Mouse (Mus musculus): ENCODE data around the gene Cnga4. TPM values are rescaled to one million over a fixed set of nuclear protein-coding genes. Genes with fewer than 3 reads are reported as not detected.

Gene Cnga4
- polyA plus RNA-seq, 1 experiment from 2014 or later, result 0.11 TPM

DNA sequence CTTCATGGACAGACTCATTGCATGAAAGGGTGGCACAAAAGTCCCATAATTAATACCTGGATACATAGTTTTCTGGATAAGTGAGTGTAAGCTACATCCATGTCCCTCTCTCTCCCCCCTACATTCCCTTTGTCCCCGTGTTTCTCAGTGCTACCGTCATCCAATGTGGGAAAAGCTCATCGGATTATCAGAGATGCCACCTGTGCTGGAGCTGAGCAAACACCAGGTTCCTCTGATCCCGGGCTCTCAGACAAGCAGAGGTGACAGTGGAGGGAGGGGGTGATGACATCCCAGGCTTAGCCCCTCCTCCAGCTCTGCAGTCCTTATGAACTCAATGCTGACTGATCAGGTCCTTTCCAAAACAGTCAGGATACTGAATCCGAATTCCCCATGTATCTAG is 20.0 kb downstream of the Cnga4 start:
- Histone ChIP-seq H3K36me3 (ENCODE audit: control insufficient read depth, insufficient read depth, low read length) (no peaks in the 10 kb centered on the region), H3K27me3 (ENCODE audit: control insufficient read depth, insufficient read depth, low read length) (peaks cover 21% of the 10 kb centered on the region), H3K4me1 (ENCODE audit: control insufficient read depth, insufficient read depth, low read length) (0 out of 2 replicates have a peak, but pooled peaks cover 2% of the 10 kb centered on the region), H3K4me3 (replicated peaks; ENCODE audit: low read depth, low read length) (no peak overlapping the region), H3K27ac (replicated peaks; ENCODE audit: low read depth, low read length) (no peak overlapping the region), H3K4me2 (ENCODE audit: low read length) (no peak overlapping the region), H3K9ac (replicated peaks; ENCODE audit: low read length) (no peak overlapping the region), H3K9me3 (ENCODE audit: control insufficient read depth, low read length) (no peaks in the 10 kb centered on the region)
- no peak for ATAC-seq (ENCODE audit: low FRiP score, low TSS enrichment)
- no peak for DNase-seq
- WGBS, result 28% methylated on average over 5 of the region's 5 CpGs

DNA sequence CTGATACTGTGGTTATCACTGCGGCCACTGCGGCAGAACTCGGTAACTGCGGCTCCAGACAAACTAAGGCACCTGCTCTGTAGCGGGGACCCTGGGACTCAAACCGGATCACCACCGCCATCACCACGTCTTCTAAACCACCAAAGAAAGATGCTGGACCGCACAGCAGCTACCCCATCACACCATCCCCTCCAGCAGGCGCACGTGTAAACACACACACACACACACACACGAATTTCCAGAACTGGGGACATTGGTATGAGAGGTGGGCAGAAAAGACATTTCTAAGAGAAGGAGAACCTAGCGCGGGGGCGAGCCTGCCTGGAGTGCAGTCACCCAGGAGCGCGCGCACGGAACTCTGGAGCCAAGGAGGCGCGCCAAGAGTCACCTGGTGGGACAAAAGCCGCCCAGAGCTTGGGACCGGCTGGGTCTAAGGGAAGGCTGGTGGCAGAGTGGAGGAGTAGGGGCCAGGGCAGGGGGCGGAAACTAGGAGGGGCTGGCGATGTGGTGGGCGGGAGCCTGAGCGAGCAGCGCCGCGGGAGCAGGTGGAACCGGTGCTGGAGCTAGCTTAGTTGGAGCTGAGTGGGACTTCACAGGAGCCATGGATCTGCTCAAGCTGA is 21.2 kb downstream of the Cnga4 start, which contains the start of gene Cckbr:
TSS of gene Cckbr (plus strand) at position 308 of the 620 bp plus-strand sequence.
- Histone ChIP-seq H3K4me3 (replicated peaks; ENCODE audit: low read depth, low read length) (peak within 1 kb of the TSS; percentile 51), H3K27me3 (ENCODE audit: control insufficient read depth, insufficient read depth, low read length) (peaks cover 21% of the 10 kb centered on the region), H3K9ac (replicated peaks; ENCODE audit: low read length) (peak within 1 kb of the TSS; percentile 57), H3K9me3 (ENCODE audit: control insufficient read depth, low read length) (no peaks in the 10 kb centered on the region), H3K4me1 (ENCODE audit: control insufficient read depth, insufficient read depth, low read length) (0 out of 2 replicates have a peak, but pooled peaks cover 2% of the 10 kb centered on the region), H3K27ac (replicated peaks; ENCODE audit: low read depth, low read length) (0 out of 2 replicates have a peak within 1 kb of the TSS, but pooled peaks have one; percentile 9), H3K4me2 (ENCODE audit: low read length) (peak within 1 kb of the TSS; percentile 85), H3K36me3 (ENCODE audit: control insufficient read depth, insufficient read depth, low read length) (no peaks in the 10 kb centered on the region)
- DNase-seq (peak; percentile 69), ATAC-seq (ENCODE audit: low FRiP score, low TSS enrichment) (peak; percentile 75)
- 2% methylated on average over 31 of the region's 31 CpGs for WGBS

DNA sequence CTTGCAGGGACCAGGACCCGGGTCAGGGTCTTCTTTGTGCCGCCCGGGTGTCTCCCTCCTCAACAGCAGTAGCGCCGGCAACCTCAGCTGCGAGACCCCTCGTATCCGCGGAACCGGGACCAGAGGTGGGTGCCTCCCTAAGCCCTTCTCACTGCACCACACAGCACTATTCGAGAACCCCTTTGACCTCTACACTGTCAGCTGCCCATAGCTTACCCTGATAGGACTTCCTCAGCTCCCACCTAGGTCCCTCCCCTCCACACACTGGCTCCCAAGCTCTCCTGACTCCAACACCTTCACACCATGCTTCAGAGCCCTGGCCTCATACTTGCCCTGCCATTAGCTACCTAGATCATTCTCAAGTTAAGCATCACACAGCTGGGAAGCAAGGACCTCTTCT is 21.7 kb downstream of the Cnga4 start:
- DNase-seq (no peak), ATAC-seq (ENCODE audit: low FRiP score, low TSS enrichment) (peak; percentile 59)
- H3K27ac ChIP-seq (replicated peaks; ENCODE audit: low read depth, low read length), result no peak overlapping the region
- H3K4me2 ChIP-seq (ENCODE audit: low read length), result peak overlapping the region; percentile 85
- peak overlapping the region; percentile 51 for H3K4me3 ChIP-seq (replicated peaks; ENCODE audit: low read depth, low read length)
- 0 out of 2 replicates have a peak, but pooled peaks cover 2% of the 10 kb centered on the region for H3K4me1 ChIP-seq (ENCODE audit: control insufficient read depth, insufficient read depth, low read length)
- WGBS, result 3% methylated on average over 11 of the region's 11 CpGs
- H3K9me3 ChIP-seq (ENCODE audit: control insufficient read depth, low read length), result no peaks in the 10 kb centered on the region
- H3K27me3 ChIP-seq (ENCODE audit: control insufficient read depth, insufficient read depth, low read length), result peaks cover 21% of the 10 kb centered on the region
- peak overlapping the region; percentile 57 for H3K9ac ChIP-seq (replicated peaks; ENCODE audit: low read length)
- no peaks in the 10 kb centered on the region for H3K36me3 ChIP-seq (ENCODE audit: control insufficient read depth, insufficient read depth, low read length)

DNA sequence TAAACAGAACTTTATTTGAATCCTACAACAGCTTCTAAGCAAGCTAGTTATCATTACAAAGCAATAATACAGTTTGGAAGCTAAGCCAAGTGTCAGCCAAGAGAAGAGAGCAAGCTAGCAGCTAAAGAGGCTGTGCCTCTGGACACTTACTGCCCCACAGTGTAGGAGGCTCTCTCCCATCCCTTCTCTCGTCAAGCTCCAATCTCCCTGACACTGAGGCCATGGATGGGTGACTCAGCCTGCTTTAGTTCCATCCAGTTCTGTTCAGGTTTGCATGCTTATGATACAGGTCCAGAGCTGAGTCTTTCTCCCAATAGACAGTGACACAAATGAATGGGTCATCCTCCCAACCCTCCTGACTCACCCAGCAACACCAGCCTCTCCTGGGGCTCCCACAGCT is 27.7 kb downstream of the Cnga4 start:
- Histone ChIP-seq H3K36me3 (ENCODE audit: control insufficient read depth, insufficient read depth, low read length) (no peaks in the 10 kb centered on the region), H3K4me1 (ENCODE audit: control insufficient read depth, insufficient read depth, low read length) (no peaks in the 10 kb centered on the region), H3K9me3 (ENCODE audit: control insufficient read depth, low read length) (no peaks in the 10 kb centered on the region), H3K27ac (replicated peaks; ENCODE audit: low read depth, low read length) (no peak overlapping the region), H3K9ac (replicated peaks; ENCODE audit: low read length) (no peak overlapping the region), H3K27me3 (ENCODE audit: control insufficient read depth, insufficient read depth, low read length) (0 out of 2 replicates have a peak, but pooled peaks cover under 1% of the 10 kb centered on the region), H3K4me3 (replicated peaks; ENCODE audit: low read depth, low read length) (no peak overlapping the region), H3K4me2 (ENCODE audit: low read length) (no peak overlapping the region)
- ATAC-seq (ENCODE audit: low FRiP score, low TSS enrichment), result no peak
- 35% methylated on average over 1 of the region's 1 CpGs for WGBS
- DNase-seq, result no peak

DNA sequence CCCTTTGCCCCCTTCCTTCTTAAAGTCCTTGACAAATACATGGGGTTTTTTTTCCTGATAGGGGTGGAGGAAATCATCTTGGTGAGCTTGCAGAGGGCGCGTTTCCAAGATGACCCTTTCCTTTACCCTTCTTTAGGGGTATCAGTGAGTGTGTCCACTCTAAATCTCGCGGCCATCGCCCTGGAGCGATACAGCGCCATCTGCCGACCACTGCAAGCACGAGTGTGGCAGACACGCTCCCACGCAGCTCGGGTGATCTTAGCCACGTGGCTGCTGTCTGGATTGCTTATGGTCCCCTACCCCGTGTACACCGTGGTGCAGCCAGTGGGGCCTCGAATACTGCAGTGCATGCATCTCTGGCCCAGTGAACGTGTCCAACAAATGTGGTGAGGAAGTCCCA is 29.5 kb downstream of the Cnga4 start:
- Histone ChIP-seq H3K36me3 (ENCODE audit: control insufficient read depth, insufficient read depth, low read length) (no peaks in the 10 kb centered on the region), H3K4me2 (ENCODE audit: low read length) (no peak overlapping the region), H3K4me1 (ENCODE audit: control insufficient read depth, insufficient read depth, low read length) (no peaks in the 10 kb centered on the region), H3K4me3 (replicated peaks; ENCODE audit: low read depth, low read length) (no peak overlapping the region), H3K9ac (replicated peaks; ENCODE audit: low read length) (no peak overlapping the region), H3K9me3 (ENCODE audit: control insufficient read depth, low read length) (no peaks in the 10 kb centered on the region), H3K27ac (replicated peaks; ENCODE audit: low read depth, low read length) (no peak overlapping the region), H3K27me3 (ENCODE audit: control insufficient read depth, insufficient read depth, low read length) (no peaks in the 10 kb centered on the region)
- 92% methylated on average over 17 of the region's 17 CpGs for WGBS
- no peak for ATAC-seq (ENCODE audit: low FRiP score, low TSS enrichment)
- no peak for DNase-seq

DNA sequence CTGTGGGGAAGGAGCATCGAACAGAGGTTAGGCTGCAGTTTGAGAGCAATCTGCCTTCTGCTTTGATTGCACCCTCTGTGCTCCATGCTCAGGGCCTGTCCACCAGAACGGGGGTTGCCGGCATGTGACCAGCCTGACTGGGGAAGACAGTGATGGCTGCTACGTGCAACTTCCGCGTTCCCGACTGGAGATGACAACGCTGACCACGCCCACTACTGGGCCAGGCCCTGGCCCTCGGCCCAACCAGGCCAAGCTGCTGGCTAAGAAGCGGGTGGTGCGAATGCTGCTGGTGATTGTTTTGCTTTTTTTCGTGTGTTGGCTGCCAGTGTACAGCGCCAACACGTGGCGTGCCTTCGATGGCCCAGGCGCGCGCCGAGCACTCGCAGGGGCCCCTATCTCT is 30.4 kb downstream of the Cnga4 start:
- Histone ChIP-seq H3K4me1 (ENCODE audit: control insufficient read depth, insufficient read depth, low read length) (no peaks in the 10 kb centered on the region), H3K36me3 (ENCODE audit: control insufficient read depth, insufficient read depth, low read length) (no peaks in the 10 kb centered on the region), H3K4me2 (ENCODE audit: low read length) (no peak overlapping the region), H3K4me3 (replicated peaks; ENCODE audit: low read depth, low read length) (no peak overlapping the region), H3K27me3 (ENCODE audit: control insufficient read depth, insufficient read depth, low read length) (no peaks in the 10 kb centered on the region), H3K9me3 (ENCODE audit: control insufficient read depth, low read length) (no peaks in the 10 kb centered on the region), H3K27ac (replicated peaks; ENCODE audit: low read depth, low read length) (no peak overlapping the region), H3K9ac (replicated peaks; ENCODE audit: low read length) (no peak overlapping the region)
- DNase-seq (no peak), ATAC-seq (ENCODE audit: low FRiP score, low TSS enrichment) (no peak)
- 89% methylated on average over 22 of the region's 22 CpGs for WGBS

DNA sequence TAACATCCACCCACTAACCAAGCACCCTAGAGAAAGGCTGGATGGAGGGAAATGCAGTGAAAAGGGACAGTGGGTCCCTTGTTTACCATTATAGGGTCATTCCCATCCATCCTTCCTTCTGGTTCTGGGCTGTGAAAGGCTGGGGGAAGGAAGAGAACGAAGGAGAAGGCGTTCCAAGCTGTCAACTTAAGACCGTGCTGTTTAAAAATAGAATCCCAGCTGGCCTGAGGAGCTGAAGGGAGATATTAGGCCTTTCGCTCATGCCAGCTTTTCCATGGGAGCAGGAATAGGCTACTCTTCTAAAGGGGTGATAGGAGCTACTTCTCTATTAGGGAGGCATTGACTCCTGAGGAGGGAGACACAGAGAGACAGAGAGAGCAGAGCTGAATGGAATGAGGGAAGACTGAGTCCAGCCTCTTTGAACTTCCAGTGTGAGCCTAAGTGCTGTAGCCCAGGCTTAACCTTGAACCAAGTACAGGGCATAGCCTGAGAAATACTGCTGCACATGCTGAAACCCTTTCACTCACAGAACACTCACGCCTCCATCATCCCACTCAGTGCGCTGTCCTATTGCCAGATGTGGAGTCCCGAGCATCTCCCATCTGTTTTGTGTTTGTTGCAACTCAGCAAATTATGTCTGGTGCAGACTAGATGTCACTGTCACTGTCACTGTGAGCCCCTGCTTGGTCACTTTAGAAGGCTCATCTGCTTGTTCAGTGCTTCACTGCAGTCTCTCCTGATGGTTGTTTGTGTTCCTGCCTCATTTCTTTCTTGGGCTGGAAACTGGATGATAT is 33.8 kb downstream of the Cnga4 start:
- Histone ChIP-seq H3K27ac (replicated peaks; ENCODE audit: low read depth, low read length) (no peak overlapping the region), H3K4me1 (ENCODE audit: control insufficient read depth, insufficient read depth, low read length) (no peaks in the 10 kb centered on the region), H3K9me3 (ENCODE audit: control insufficient read depth, low read length) (no peaks in the 10 kb centered on the region), H3K4me2 (ENCODE audit: low read length) (no peak overlapping the region), H3K9ac (replicated peaks; ENCODE audit: low read length) (no peak overlapping the region), H3K4me3 (replicated peaks; ENCODE audit: low read depth, low read length) (no peak overlapping the region), H3K27me3 (ENCODE audit: control insufficient read depth, insufficient read depth, low read length) (no peaks in the 10 kb centered on the region), H3K36me3 (ENCODE audit: control insufficient read depth, insufficient read depth, low read length) (no peaks in the 10 kb centered on the region)
- ATAC-seq (ENCODE audit: low FRiP score, low TSS enrichment) (no peak), DNase-seq (no peak)
- WGBS, result 85% methylated on average over 7 of the region's 7 CpGs

DNA sequence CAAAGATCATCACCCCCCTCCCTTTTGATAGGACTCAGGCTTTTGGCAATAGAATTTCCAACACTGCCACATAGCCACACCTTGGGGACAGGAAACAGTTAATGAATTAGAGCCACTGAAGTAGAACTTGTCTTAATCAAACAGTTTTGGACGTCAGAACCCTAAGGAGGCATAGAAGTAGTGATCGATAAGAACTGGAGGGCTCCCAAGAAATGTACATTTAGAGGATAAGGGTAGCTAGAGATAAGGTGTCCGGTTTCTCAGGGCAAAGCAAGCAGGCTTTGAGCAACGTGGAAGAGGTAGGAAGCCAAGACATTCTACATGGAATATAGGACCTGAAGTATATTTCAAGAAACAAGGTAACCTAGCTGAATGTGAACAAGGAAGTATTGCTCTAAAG is 37.1 kb downstream of the Cnga4 start:
- H3K36me3 ChIP-seq (ENCODE audit: control insufficient read depth, insufficient read depth, low read length), result no peaks in the 10 kb centered on the region
- no peaks in the 10 kb centered on the region for H3K4me1 ChIP-seq (ENCODE audit: control insufficient read depth, insufficient read depth, low read length)
- no peak overlapping the region for H3K4me2 ChIP-seq (ENCODE audit: low read length)
- H3K9me3 ChIP-seq (ENCODE audit: control insufficient read depth, low read length), result no peaks in the 10 kb centered on the region
- DNase-seq (no peak), ATAC-seq (ENCODE audit: low FRiP score, low TSS enrichment) (no peak)
- WGBS, result 65% methylated on average over 4 of the region's 4 CpGs
- H3K27ac ChIP-seq (replicated peaks; ENCODE audit: low read depth, low read length), result no peak overlapping the region
- no peaks in the 10 kb centered on the region for H3K27me3 ChIP-seq (ENCODE audit: control insufficient read depth, insufficient read depth, low read length)
- H3K4me3 ChIP-seq (replicated peaks; ENCODE audit: low read depth, low read length), result no peak overlapping the region
- no peak overlapping the region for H3K9ac ChIP-seq (replicated peaks; ENCODE audit: low read length)

DNA sequence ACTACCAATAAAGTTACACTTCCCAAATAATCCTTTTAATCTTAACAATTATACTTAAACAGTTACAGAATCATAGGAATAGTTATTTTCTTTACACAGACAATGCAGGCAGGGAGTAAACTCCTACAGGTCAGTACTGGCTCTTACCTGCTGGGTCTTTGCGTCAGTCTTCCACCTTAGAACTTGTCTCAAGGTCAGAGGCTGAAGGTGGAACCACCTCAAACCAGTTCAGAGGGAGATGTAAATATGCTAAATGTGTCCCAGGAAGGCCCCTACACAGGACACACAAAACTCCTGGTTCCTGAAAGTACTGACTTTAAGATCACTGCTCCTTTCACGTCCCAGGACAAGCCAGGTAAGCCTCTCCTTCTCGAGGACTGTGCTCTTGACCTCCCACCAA is 40.7 kb downstream of the Cnga4 start:
- Histone ChIP-seq H3K36me3 (ENCODE audit: control insufficient read depth, insufficient read depth, low read length) (no peaks in the 10 kb centered on the region), H3K4me3 (replicated peaks; ENCODE audit: low read depth, low read length) (no peak overlapping the region), H3K27ac (replicated peaks; ENCODE audit: low read depth, low read length) (no peak overlapping the region), H3K27me3 (ENCODE audit: control insufficient read depth, insufficient read depth, low read length) (no peaks in the 10 kb centered on the region), H3K9ac (replicated peaks; ENCODE audit: low read length) (no peak overlapping the region), H3K9me3 (ENCODE audit: control insufficient read depth, low read length) (no peaks in the 10 kb centered on the region), H3K4me1 (ENCODE audit: control insufficient read depth, insufficient read depth, low read length) (no peaks in the 10 kb centered on the region), H3K4me2 (ENCODE audit: low read length) (no peak overlapping the region)
- WGBS, result 78% methylated on average over 3 of the region's 3 CpGs
- ATAC-seq (ENCODE audit: low FRiP score, low TSS enrichment) (no peak), DNase-seq (no peak)

Data from midbrain, embryonic 14.5 days (tissue).